In the genomic region with DNA sequence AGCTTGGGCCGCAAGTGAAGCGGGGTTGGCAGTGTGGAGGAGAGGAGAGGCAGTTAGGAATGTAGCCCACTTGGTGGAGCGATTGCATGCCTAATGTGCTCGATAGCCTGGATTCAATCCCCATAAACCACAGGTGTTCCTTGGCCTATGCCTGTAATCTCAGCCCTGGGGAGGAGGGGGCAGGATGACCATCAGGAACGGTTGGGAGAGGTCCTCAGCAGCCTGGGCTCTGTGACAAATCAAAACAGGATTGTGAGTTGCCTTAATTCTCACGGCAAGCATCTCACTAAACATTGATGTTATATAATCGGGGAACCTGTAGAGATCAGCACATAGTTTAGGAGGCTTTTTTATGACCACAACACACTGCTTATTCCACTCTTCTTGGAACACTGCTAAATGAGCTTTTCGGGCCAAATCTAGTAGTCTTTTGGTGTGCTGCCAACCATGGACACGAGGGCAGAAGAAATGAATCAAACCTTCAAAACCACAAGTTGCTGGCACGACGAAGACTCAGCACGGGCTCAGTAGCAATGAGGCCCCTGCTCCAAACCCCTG, we compare ENCODE assay signal across 9 mouse cellular contexts. TPM values are rescaled to one million over a fixed set of nuclear protein-coding genes. Genes with fewer than 3 reads are reported as not detected.
DNase-seq lines count a peak whose midpoint lies in the region; ATAC-seq lines count a peak whose summit lies in the region.
"Had no signal": no experiment of that assay in that cellular context is flagged by ENCODE, and none has a peak within 500 bp of the region (broad histone marks: within the 10 kb centered on the region; RNA-seq: fewer than 3 reads in every experiment).

No protein-coding gene starts in this region.

- H3K27ac ChIP-seq in heart, embryonic 11.5 days (ENCODE audit: low read depth, low read length): no peak overlapping the region
- H3K27ac ChIP-seq: neural tube, embryonic 13.5 days had no signal

- DNase-seq in heart, postnatal 4 days: peak; percentile 14
- peak; percentile 90 for DNase-seq in NIH3T3 (ENCODE audit: low read depth)
- DNase-seq in cerebellum, adult 9-10 months: peak; percentile 83
- DNase-seq in layer of hippocampus, adult 18-20 months (ENCODE audit: low spot score in 2 of 2): peak; percentile 44 to 79
- DNase-seq in right cerebral cortex, postnatal 10 days (ENCODE audit: low spot score in 2 of 2): peak; percentile 57 to 71
- DNase-seq in embryo, embryonic 10 days (ENCODE audit: low spot score): no peak

- H3K4me2 ChIP-seq in heart, embryonic 11.5 days: no peak overlapping the region
- H3K4me2 ChIP-seq: neural tube, embryonic 13.5 days had no signal

- no peak for ATAC-seq in heart, embryonic 11.5 days (replicated peaks; ENCODE audit: insufficient number of reproducible peaks, low FRiP score, low TSS enrichment)
- no peak for ATAC-seq in CD4-positive, CD25-positive, alpha-beta regulatory T cell, adult 4 months

- no peaks in the 10 kb centered on the region for H3K9me3 ChIP-seq in heart, embryonic 11.5 days (replicated peaks; ENCODE audit: control insufficient read depth, low read length)
- H3K9me3 ChIP-seq: neural tube, embryonic 13.5 days had no signal

- H3K9ac ChIP-seq in heart, embryonic 11.5 days (ENCODE audit: low read depth, low read length): no peak overlapping the region
- H3K9ac ChIP-seq: neural tube, embryonic 13.5 days had no signal

- no peak overlapping the region for H3K4me3 ChIP-seq in heart, embryonic 11.5 days (ENCODE audit: low read depth, low read length)
- H3K4me3 ChIP-seq: neural tube, embryonic 13.5 days had no signal

- H3K4me1 ChIP-seq in heart, embryonic 11.5 days (ENCODE audit: control insufficient read depth, insufficient read depth, low read length): peaks cover 16% of the 10 kb centered on the region

- 78% methylated on average over 12 of the region's 12 CpGs for WGBS in heart, embryonic 11.5 days (ENCODE audit: insufficient replicate concordance)

- no peaks in the 10 kb centered on the region for H3K27me3 ChIP-seq in heart, embryonic 11.5 days (ENCODE audit: control insufficient read depth, insufficient read depth, low read length)
- H3K27me3 ChIP-seq: neural tube, embryonic 13.5 days had no signal

- H3K36me3 ChIP-seq in heart, embryonic 11.5 days (ENCODE audit: control insufficient read depth, insufficient read depth, low read length): no peaks in the 10 kb centered on the region
- H3K36me3 ChIP-seq: neural tube, embryonic 13.5 days had no signal

RNA-seq across cellular contexts. Expression of a gene that starts 55.1 kb away (rescaled TPM):
- total RNA-seq in heart, postnatal 4 days (2021): 10 to 100 TPM; 53.7 to 66.1 TPM
- 101 and 106 TPM in 2 replicates for polyA plus RNA-seq in heart, embryonic 11.5 days (2014; fragmentation: Nextera tagmentation; extraction: Ambion mirVana)
- 10 to 100 TPM; 54.4 to 56.6 TPM for total RNA-seq in layer of hippocampus, adult 18-20 months (2021)
- polyA plus RNA-seq in CD4-positive, CD25-positive, alpha-beta regulatory T cell, adult 4 months (2017; shearing (Covaris generic)): 100 to 1,000 TPM; 113 to 124 TPM
